ENCODE assay signal across 8 mouse cellular contexts in the genomic region with DNA sequence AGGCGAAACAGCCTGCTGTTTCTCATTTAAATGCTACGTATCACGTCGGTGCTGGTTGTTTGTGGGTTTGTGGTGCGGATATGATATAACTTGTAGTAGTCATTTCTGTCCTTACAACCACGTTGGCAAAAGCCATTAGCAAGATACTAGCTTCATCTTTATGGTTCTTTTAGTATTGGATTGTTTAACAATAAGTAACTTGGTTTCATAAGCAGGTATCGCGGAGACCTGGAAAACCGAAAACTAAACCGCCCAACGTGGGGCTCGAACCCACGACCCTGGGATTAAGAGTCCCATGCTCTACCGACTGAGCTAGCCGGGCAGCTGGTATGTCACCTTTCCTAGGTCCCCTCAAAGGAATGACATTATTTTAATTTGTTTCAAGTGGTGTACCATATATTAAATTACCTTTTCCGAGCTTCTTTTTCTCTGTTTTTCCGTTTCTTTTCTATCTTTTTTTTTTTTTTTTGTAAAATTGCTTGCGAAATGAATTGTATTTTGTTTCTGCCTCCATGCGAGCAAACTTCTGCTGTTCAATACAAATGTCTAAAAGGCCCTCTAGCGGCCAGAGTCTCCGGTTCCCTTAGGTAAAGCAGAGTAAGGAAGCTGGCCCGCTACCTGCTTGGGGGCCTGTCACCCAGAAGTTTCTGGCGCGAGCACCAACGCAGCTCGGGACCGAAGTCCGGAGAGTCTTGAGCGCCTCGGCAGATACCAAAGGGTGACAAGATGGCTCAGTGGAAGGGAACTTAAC. TPM values are rescaled to one million over a fixed set of nuclear protein-coding genes. Genes with fewer than 3 reads are reported as not detected.
DNase-seq lines count a peak whose midpoint lies in the region; ATAC-seq and TF ChIP-seq lines count a peak whose summit lies in the region.

No protein-coding gene starts in this region.

- TF ChIP-seq EP300 in stomach, postnatal 0 days (optimal IDR thresholded peaks at IDR 0.05) = no peak

- peaks cover 5 to 16% of the 10 kb centered on the region in 2 experiments; a peak in 3 of 4 replicates for H3K4me1 ChIP-seq in heart, embryonic 14.5 days (ENCODE audit: control insufficient read depth in 2 of 2, insufficient read depth in 2 of 2, low read length in 2 of 2)
- H3K4me1 ChIP-seq in liver, embryonic 13.5 days (replicated peaks) = peaks cover 14% of the 10 kb centered on the region; the same call in 1 of the 2 replicates
- H3K4me1 ChIP-seq in stomach, postnatal 0 days (replicated peaks; ENCODE audit: control insufficient read depth, insufficient read depth) = no peaks in the 10 kb centered on the region

- TF ChIP-seq CTCF in stomach, postnatal 0 days (IDR thresholded peaks at IDR 0.05; ENCODE audit: low read depth) = peak; percentile 74

- no peaks in the 10 kb centered on the region for H3K9me3 ChIP-seq in heart, embryonic 14.5 days (ENCODE audit: control insufficient read depth, low read length)
- no peaks in the 10 kb centered on the region for H3K9me3 ChIP-seq in liver, embryonic 13.5 days (replicated peaks)
- no peaks in the 10 kb centered on the region for H3K9me3 ChIP-seq in stomach, postnatal 0 days (ENCODE audit: control insufficient read depth, low read length)

- ATAC-seq in erythroid progenitor cell, adult 5-6 weeks (replicated peaks; ENCODE audit: low FRiP score, poor library complexity, severe bottlenecking) = peak; percentile 91
- peak; percentile 59 for ATAC-seq in heart, embryonic 14.5 days (ENCODE audit: insufficient number of reproducible peaks, insufficient read depth, low FRiP score, low read depth)
- peak; percentile 91 for ATAC-seq in liver, embryonic 13.5 days (ENCODE audit: low read depth)
- peak; percentile 41; the same call in 1 of the 2 replicates for ATAC-seq in stomach, postnatal 0 days (ENCODE audit: low FRiP score, low TSS enrichment)

- H3K27ac ChIP-seq in heart, embryonic 14.5 days (replicated peaks in 1 of 2; ENCODE audit: control insufficient read depth in 1 of 2, insufficient read depth in 1 of 2, low read depth in 2 of 2, low read length in 2 of 2) = no peak overlapping the region
- 0 out of 2 replicates have a peak overlapping the region, but pooled peaks have one; percentile 34 for H3K27ac ChIP-seq in liver, embryonic 13.5 days
- H3K27ac ChIP-seq in stomach, postnatal 0 days (replicated peaks) = no peak overlapping the region

- peak overlapping the region; percentile 59 for H3K9ac ChIP-seq in heart, embryonic 14.5 days (ENCODE audit: low read length)
- peak overlapping the region; percentile 63 for H3K9ac ChIP-seq in liver, embryonic 13.5 days
- H3K9ac ChIP-seq in stomach, postnatal 0 days (ENCODE audit: low read length) = no peak overlapping the region

- peak overlapping the region; percentile 32 to 40 for H3K4me3 ChIP-seq in heart, embryonic 14.5 days (ENCODE audit: control insufficient read depth in 1 of 2, insufficient read depth in 1 of 2, low read depth in 1 of 2, low read length in 2 of 2)
- peak overlapping the region; percentile 55 for H3K4me3 ChIP-seq in liver, embryonic 13.5 days (replicated peaks)
- 0 out of 2 replicates have a peak overlapping the region, but pooled peaks have one; percentile 14 for H3K4me3 ChIP-seq in stomach, postnatal 0 days (ENCODE audit: low read depth, low read length)

- no peaks in the 10 kb centered on the region for H3K36me3 ChIP-seq in heart, embryonic 14.5 days (ENCODE audit: control insufficient read depth, insufficient read depth, low read length)
- H3K36me3 ChIP-seq in liver, embryonic 13.5 days = no peaks in the 10 kb centered on the region
- no peaks in the 10 kb centered on the region for H3K36me3 ChIP-seq in stomach, postnatal 0 days (ENCODE audit: control insufficient read depth, insufficient read depth, low read length)

- DNase-seq in CD8-positive naive resting alpha-beta T cell, adult 2 months (ENCODE audit: low read depth in 2 of 2, low spot score in 2 of 2) = peak; percentile 85 to 87
- peak; percentile 39 for DNase-seq in brain, embryonic 18.5 days (ENCODE audit: low read depth, low spot score)
- DNase-seq in kidney, postnatal 10 days = peak; percentile 88
- peak; percentile 75 for DNase-seq in liver, embryonic 13.5 days
- DNase-seq in neural tube, embryonic 10.5 days (ENCODE audit: extremely low spot score, low spot score) = peak; percentile 68
- peak; percentile 77 for DNase-seq in stomach, postnatal 0 days (ENCODE audit: low spot score)

- no peaks in the 10 kb centered on the region for H3K27me3 ChIP-seq in heart, embryonic 14.5 days (ENCODE audit: control insufficient read depth, insufficient read depth, low read length)
- no peaks in the 10 kb centered on the region for H3K27me3 ChIP-seq in liver, embryonic 13.5 days
- no peaks in the 10 kb centered on the region for H3K27me3 ChIP-seq in stomach, postnatal 0 days (ENCODE audit: control insufficient read depth, insufficient read depth, low read length)

- H3K4me2 ChIP-seq in heart, embryonic 14.5 days (ENCODE audit: low read length) = peak overlapping the region; percentile 65
- peak overlapping the region; percentile 69 for H3K4me2 ChIP-seq in liver, embryonic 13.5 days
- H3K4me2 ChIP-seq in stomach, postnatal 0 days (replicated peaks; ENCODE audit: low read depth) = peak overlapping the region; percentile 33

- WGBS in heart, embryonic 14.5 days = 1% methylated on average over 30 of the region's 30 CpGs
- under 1% methylated on average over 30 of the region's 30 CpGs for WGBS in liver, embryonic 13.5 days (ENCODE audit: insufficient replicate concordance)
- WGBS in stomach, postnatal 0 days = 2% methylated on average over 30 of the region's 30 CpGs

RNA-seq across cellular contexts. Expression of a gene that starts 11.9 kb away (rescaled TPM):
- total RNA-seq in erythroid progenitor cell, adult 5-6 weeks (2015; ENCODE audit: low replicate concordance) = 188 and 231 TPM in 2 replicates
- 144 and 175 TPM in 2 replicates for total RNA-seq in erythroid progenitor cell, adult 5-6 weeks (2017; ENCODE audit: low replicate concordance)
- polyA plus RNA-seq in heart, embryonic 14.5 days (2014; fragmentation: Nextera tagmentation; extraction: Ambion mirVana) = 314 and 344 TPM in 2 replicates
- polyA plus RNA-seq in liver, embryonic 13.5 days (2015; fragmentation: Nextera tagmentation; extraction: Ambion mirVana) = 141 and 164 TPM in 2 replicates
- polyA plus RNA-seq in stomach, postnatal 0 days (2015; fragmentation: Nextera tagmentation; extraction: Ambion mirVana) = 225 and 226 TPM in 2 replicates

RNA-seq across cellular contexts. Expression of a gene that starts 36.4 kb away (rescaled TPM):
- total RNA-seq in erythroid progenitor cell, adult 5-6 weeks (2015; ENCODE audit: low replicate concordance) = not detected in 2 replicates
- not detected in 2 replicates for total RNA-seq in erythroid progenitor cell, adult 5-6 weeks (2017; ENCODE audit: low replicate concordance)
- polyA plus RNA-seq in heart, embryonic 14.5 days (2014; fragmentation: Nextera tagmentation; extraction: Ambion mirVana) = 6.9 and 8.8 TPM in 2 replicates
- polyA plus RNA-seq in liver, embryonic 13.5 days (2015; fragmentation: Nextera tagmentation; extraction: Ambion mirVana) = 0.71 and 1.4 TPM in 2 replicates
- 2.7 and 3.2 TPM in 2 replicates for polyA plus RNA-seq in stomach, postnatal 0 days (2015; fragmentation: Nextera tagmentation; extraction: Ambion mirVana)

Comparison
In these comparisons a context has a peak if more than half of its experiments do, and no peak if none do; other contexts are left out.
1. ATAC-seq: peak in every context shown above with its lines; median percentile 91 in erythroid progenitor cell, adult 5-6 weeks; 91 in liver, embryonic 13.5 days; 59 in heart, embryonic 14.5 days; 41 in stomach, postnatal 0 days.